In the genomic region with DNA sequence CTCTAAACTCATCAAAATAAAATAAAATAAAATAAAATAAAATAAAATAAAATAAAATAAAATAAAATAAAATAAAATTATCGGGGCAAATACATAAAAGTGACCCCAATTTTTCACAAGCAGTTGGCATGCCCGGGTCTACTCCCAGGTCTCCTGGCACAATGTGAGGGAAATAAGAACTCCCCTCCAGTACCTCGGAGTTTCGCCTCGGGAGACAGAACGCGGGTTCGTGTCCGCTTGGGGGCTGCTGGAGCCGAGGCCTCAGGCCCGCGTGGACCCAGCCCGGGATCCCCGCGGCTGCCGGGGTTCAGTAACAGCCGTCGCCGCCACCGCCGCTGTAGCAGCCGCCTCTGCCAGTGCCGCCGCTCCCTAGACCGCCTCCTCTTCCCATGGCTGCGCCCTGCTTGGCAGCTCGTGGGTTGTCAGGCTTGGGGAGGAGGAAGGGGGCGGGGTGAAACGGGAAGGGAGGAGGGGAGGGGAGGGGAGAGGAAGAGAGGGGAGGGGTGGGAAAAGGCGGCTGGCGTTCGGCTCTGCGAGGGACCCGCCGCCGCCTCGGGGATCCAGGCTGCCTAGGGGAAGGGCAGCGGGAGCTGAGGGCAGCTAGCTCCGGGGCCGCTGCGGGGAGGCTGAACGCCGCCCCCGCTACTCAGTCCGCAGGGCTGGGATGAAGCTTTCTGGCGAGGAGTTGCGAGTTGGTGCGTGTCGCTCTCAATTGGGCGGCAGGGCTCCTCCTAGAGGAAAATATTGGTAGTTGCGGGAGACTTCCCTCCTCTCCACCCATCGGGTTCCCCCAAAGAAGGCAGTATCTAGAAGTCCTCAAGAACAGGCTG, we compare ENCODE assay signal across 8 mouse cellular contexts. TPM values are rescaled to one million over a fixed set of nuclear protein-coding genes. Genes with fewer than 3 reads are reported as not detected.
A peak's percentile ranks its signal among the peaks of the same experiment; 100 is the strongest.
DNase-seq lines count a peak whose midpoint lies in the region; ATAC-seq and TF ChIP-seq lines count a peak whose summit lies in the region.

A gene (minus strand): TSS at position 686 of the 830 bp plus-strand sequence.

- TF ChIP-seq POLR2A in cortical plate, adult 2 months (IDR thresholded peaks at IDR 0.05; ENCODE audit: extremely low read depth, insufficient read depth, low read length): no peak

- peak within 1 kb of the TSS; percentile 92 for H3K9ac ChIP-seq in intestine, embryonic 14.5 days (ENCODE audit: low read length)

- no peaks in the 10 kb centered on the region for H3K27me3 ChIP-seq in intestine, embryonic 14.5 days (replicated peaks; ENCODE audit: control insufficient read depth, insufficient read depth, low read length)

- no peaks in the 10 kb centered on the region; the same call in 1 of the 2 replicates for H3K4me1 ChIP-seq in cortical plate, adult 2 months (ENCODE audit: control insufficient read depth, insufficient read depth, low read length)
- peaks cover 45% of the 10 kb centered on the region for H3K4me1 ChIP-seq in intestine, embryonic 14.5 days (replicated peaks; ENCODE audit: control insufficient read depth, insufficient read depth, low read length)

- H3K36me3 ChIP-seq in intestine, embryonic 14.5 days (ENCODE audit: control insufficient read depth, insufficient read depth, low read length): no peaks in the 10 kb centered on the region; the same call in 1 of the 2 replicates

- TF ChIP-seq CTCF in cortical plate, adult 2 months (IDR thresholded peaks at IDR 0.05; ENCODE audit: extremely low read depth, insufficient read depth, low read length): peak; percentile 67

- ATAC-seq in intestine, embryonic 14.5 days (replicated peaks; ENCODE audit: low FRiP score, low TSS enrichment, low read depth): peak; percentile 84
- ATAC-seq in megakaryocyte-erythroid progenitor cell, adult 5-6 weeks (replicated peaks; ENCODE audit: low FRiP score, low TSS enrichment, poor library complexity, severe bottlenecking): peak; percentile 99

- peak within 1 kb of the TSS; percentile 88; the same call in 1 of the 2 replicates for H3K27ac ChIP-seq in cortical plate, adult 2 months (ENCODE audit: insufficient read depth, low read length)
- peak within 1 kb of the TSS; percentile 96 for H3K27ac ChIP-seq in intestine, embryonic 14.5 days (ENCODE audit: low read depth)

- intact Hi-C loops in left cerebral cortex, postnatal 10 days (cut with DNase I): loop anchor here (5.0 to 10.0 kb wide), 4 partner anchors 131 to 378 kb away; no protein-coding TSS in a partner anchor

- no peaks in the 10 kb centered on the region for H3K9me3 ChIP-seq in intestine, embryonic 14.5 days (ENCODE audit: control insufficient read depth, low read length)

- H3K4me2 ChIP-seq in intestine, embryonic 14.5 days (ENCODE audit: low read length): peak within 1 kb of the TSS; percentile 64

- WGBS in intestine, embryonic 14.5 days: 0% methylated on average over 48 of the region's 52 CpGs

- peak; percentile 89 to 97 for DNase-seq in adrenal gland, adult (ENCODE audit: inconsistent age in 2 of 2, low spot score in 1 of 2)
- peak; percentile 88 for DNase-seq in gastrocnemius, postnatal 25 days
- DNase-seq in intestine, embryonic 14.5 days (ENCODE audit: low spot score): peak; percentile 92
- peak; percentile 86 to 92 for DNase-seq in left cerebral cortex, postnatal 10 days (ENCODE audit: extremely low spot score in 1 of 2, low spot score in 2 of 2)
- peak; percentile 86 for DNase-seq in right cerebral cortex, postnatal 25 days
- DNase-seq in yolk sac, embryonic 10.5 days (ENCODE audit: low spot score): peak; percentile 94

- peak within 1 kb of the TSS; percentile 58 for H3K4me3 ChIP-seq in cortical plate, adult 2 months (ENCODE audit: insufficient read depth, low read length)
- H3K4me3 ChIP-seq in intestine, embryonic 14.5 days (ENCODE audit: low read depth, low read length): peak within 1 kb of the TSS; percentile 80

RNA-seq across cellular contexts. Expression of the gene that starts here (rescaled TPM):
- 8.4 TPM in 2 replicates for polyA plus RNA-seq in cortical plate, adult 2 months (2012; rRNA removed)
- 100 to 1,000 TPM; 112 to 122 TPM for total RNA-seq in gastrocnemius, postnatal 25 days (2021)
- 114 and 115 TPM in 2 replicates for polyA plus RNA-seq in intestine, embryonic 14.5 days (2014; fragmentation: Nextera tagmentation; extraction: Ambion mirVana)
- total RNA-seq in left cerebral cortex, postnatal 10 days (2021): 10 to 100 TPM; 11.4 to 12.0 TPM
- total RNA-seq in megakaryocyte-erythroid progenitor cell, adult 5-6 weeks (2014; fragmentation: Nextera tagmentation): 1.1 TPM in 1 of 2 replicates, not detected in the other
- total RNA-seq in megakaryocyte-erythroid progenitor cell, adult 5-6 weeks (2017): 0.47 TPM in 1 of 2 replicates, not detected in the other

Comparison
In these comparisons a context has a peak if more than half of its experiments do, and no peak if none do; other contexts are left out.
1. Peak in every context shown above with its lines: DNase-seq, ATAC-seq, H3K4me3 ChIP-seq and H3K27ac ChIP-seq.
2. RNA of the gene that starts here (total RNA-seq): 112 to 122 TPM in gastrocnemius, postnatal 25 days; 11.4 to 12.0 TPM in left cerebral cortex, postnatal 10 days and 0.47 to 1.1 TPM in megakaryocyte-erythroid progenitor cell, adult 5-6 weeks; every median in the first group is over 4 times any median in the second.
3. RNA of the gene that starts here (polyA plus RNA-seq): 114 to 115 TPM in intestine, embryonic 14.5 days; 8.4 TPM in cortical plate, adult 2 months; every median in the first group is over 10 times any median in the second.